Mouse (Mus musculus) hindbrain, postnatal 0 days (tissue): ENCODE data around the gene Atp5f1. TPM values are rescaled to one million over a fixed set of nuclear protein-coding genes. Genes with fewer than 3 reads are reported as not detected.
"Not testable (repeated sequence)": the region's sequence is repeated elsewhere in the genome, so short reads cannot be mapped to it uniquely, and the experiment has no call there.

Source experiments
- ATAC-seq: fragments of 200-750 bp; cut with Nextera tagmentation; 2 replicates; pipeline ENCODE4 v1.8.0; 2017; ENCODE audit warnings: mild to moderate bottlenecking, moderate TSS enrichment, moderate library complexity
- DNase-seq: peaks from one replicate; pipeline ENCODE4 v3.0.0-alpha.2; 2015; ENCODE audit warnings: low spot score
- H3K27ac ChIP-seq: fragments of 300-500 bp; sonication (generic); 2 replicates; pipeline ENCODE4 v1.5.1; 2014; ENCODE audit warnings: mild to moderate bottlenecking
- H3K27me3 ChIP-seq: fragments of 300-500 bp; sonication (generic); 2 replicates; pipeline ENCODE4 v1.6.1; 2014; ENCODE audit warnings: low read length, mixed read lengths; ENCODE audit not compliant: insufficient read depth
- H3K36me3 ChIP-seq: fragments of 300-500 bp; sonication (generic); 2 replicates; pipeline ENCODE4 v1.6.1; 2014; ENCODE audit warnings: low read length, mixed read lengths; ENCODE audit not compliant: insufficient read depth
- H3K4me1 ChIP-seq: fragments of 300-500 bp; sonication (generic); 2 replicates; pipeline ENCODE4 v1.6.1; 2014; ENCODE audit warnings: antibody characterized with exemption, low read length, mixed read lengths; ENCODE audit not compliant: insufficient read depth
- H3K4me2 ChIP-seq: fragments of 300-500 bp; sonication (generic); 2 replicates; pipeline ENCODE4 v1.6.1; 2014; ENCODE audit warnings: low read depth, mild to moderate bottlenecking, low read length, moderate library complexity, mixed read lengths
- H3K4me3 ChIP-seq: fragments of 300-500 bp; sonication (generic); 2 replicates; pipeline ENCODE4 v1.5.1; 2014; ENCODE audit warnings: low read length
- H3K9ac ChIP-seq: fragments of 300-500 bp; sonication (generic); replicated peaks from 2 replicates; pipeline ENCODE4 v1.6.1; 2014; ENCODE audit warnings: mild to moderate bottlenecking, low read length, moderate library complexity, mixed read lengths
- H3K9me3 ChIP-seq: fragments of 300-500 bp; sonication (generic); 2 replicates; pipeline ENCODE4 v1.6.1; 2016; ENCODE audit warnings: low read length, mixed read lengths
- CTCF ChIP-seq: IDR thresholded peaks from 2 replicates; pipeline ENCODE4 v1.5.1; 2016; ENCODE audit warnings: antibody characterized with exemption, control low read depth, low read depth
- WGBS: fragments of 180-500 bp; shearing (Covaris S2); extraction: QIAGEN DNeasy Blood & Tissue Kit; methylation state at CpG from one replicate; pipeline ENCODE4 v1.1.7; 2014; 5-methylcytosine and 5-hydroxymethylcytosine counted together
- polyA plus RNA-seq: library from polyadenylated mRNA; unstranded; fragments of >200 nt; fragmentation: Nextera tagmentation; extraction: Ambion mirVana; gene quantifications from 2 replicates; pipeline ENCODE4 v1.2.1, GENCODE M21; 2015
- total RNA-seq: library from RNA; depleted of rRNA; stranded (reverse); fragments of >200 nt; gene quantifications from 2 replicates; pipeline ENCODE4 v1.2.3, GENCODE M21; 2014

Atp5f1 gene
- total and polyA plus RNA-seq, 2 experiments from 2014 or later: 233 to 607 TPM

- H3K4me2 ChIP-seq: no peak overlapping the region
- no peak for DNase-seq
- no peak for ATAC-seq
- WGBS: 68% methylated on average over 3 of the region's 3 CpGs
- H3K9ac ChIP-seq: no peak overlapping the region
- no peaks in the 10 kb centered on the region for H3K36me3 ChIP-seq
- no peaks in the 10 kb centered on the region for H3K27me3 ChIP-seq
- TF ChIP-seq CTCF: no peak
- no peak overlapping the region for H3K27ac ChIP-seq
- no peaks in the 10 kb centered on the region for H3K9me3 ChIP-seq
- no peak overlapping the region for H3K4me3 ChIP-seq
- no peaks in the 10 kb centered on the region for H3K4me1 ChIP-seq
Measured at GRCm38 (mm10) chr3:105918355-105918745, 41.5 kb downstream of the Atp5f1 start.

- no peak for DNase-seq
- Histone ChIP-seq H3K27me3 (no peaks in the 10 kb centered on the region), H3K27ac (no peak overlapping the region), H3K4me2 (no peak overlapping the region), H3K36me3 (no peaks in the 10 kb centered on the region), H3K9me3 (no peaks in the 10 kb centered on the region), H3K9ac (no peak overlapping the region), H3K4me3 (no peak overlapping the region), H3K4me1 (no peaks in the 10 kb centered on the region)
- no peak for ATAC-seq
- TF ChIP-seq CTCF: no peak
- 64% methylated on average over 10 of the region's 10 CpGs for WGBS
Measured at GRCm38 (mm10) chr3:105917656-105918354, 42.1 kb downstream of the Atp5f1 start.

DNA sequence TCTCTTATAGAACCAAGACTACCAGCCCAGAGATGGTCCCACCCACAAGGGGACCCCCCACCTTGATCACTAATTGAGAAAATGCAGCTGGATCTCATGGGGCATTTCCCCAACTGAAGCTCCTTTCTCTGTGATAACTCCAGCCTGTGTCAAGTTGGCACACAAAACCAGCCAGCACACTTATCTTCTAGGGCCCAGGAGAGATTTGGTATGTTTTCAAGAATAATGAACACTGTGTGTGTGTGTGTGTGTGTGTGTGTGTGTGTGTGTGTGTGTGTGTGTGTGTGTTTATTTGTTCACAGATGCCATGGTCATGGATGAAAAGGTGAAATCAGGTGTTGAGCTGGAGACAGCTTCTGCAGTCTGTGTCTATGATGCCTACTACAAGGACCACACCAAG, 43.4 kb downstream of the Atp5f1 start:
- H3K4me3 ChIP-seq, ATAC-seq, H3K9ac ChIP-seq, H3K4me1 ChIP-seq, H3K9me3 ChIP-seq, H3K27me3 ChIP-seq, H3K27ac ChIP-seq, DNase-seq, H3K4me2 ChIP-seq, H3K36me3 ChIP-seq: not testable (repeated sequence)

- Histone ChIP-seq H3K36me3 (no peaks in the 10 kb centered on the region), H3K4me2 (no peak overlapping the region), H3K27me3 (no peaks in the 10 kb centered on the region), H3K4me3 (no peak overlapping the region), H3K27ac (no peak overlapping the region), H3K4me1 (no peaks in the 10 kb centered on the region), H3K9ac (no peak overlapping the region), H3K9me3 (no peaks in the 10 kb centered on the region)
- ATAC-seq (no peak), DNase-seq (no peak)
- TF ChIP-seq CTCF: no peak
- WGBS: 48% methylated on average over 1 of the region's 1 CpGs
Measured at GRCm38 (mm10) chr3:105915281-105915680, 44.6 kb downstream of the Atp5f1 start.

DNA sequence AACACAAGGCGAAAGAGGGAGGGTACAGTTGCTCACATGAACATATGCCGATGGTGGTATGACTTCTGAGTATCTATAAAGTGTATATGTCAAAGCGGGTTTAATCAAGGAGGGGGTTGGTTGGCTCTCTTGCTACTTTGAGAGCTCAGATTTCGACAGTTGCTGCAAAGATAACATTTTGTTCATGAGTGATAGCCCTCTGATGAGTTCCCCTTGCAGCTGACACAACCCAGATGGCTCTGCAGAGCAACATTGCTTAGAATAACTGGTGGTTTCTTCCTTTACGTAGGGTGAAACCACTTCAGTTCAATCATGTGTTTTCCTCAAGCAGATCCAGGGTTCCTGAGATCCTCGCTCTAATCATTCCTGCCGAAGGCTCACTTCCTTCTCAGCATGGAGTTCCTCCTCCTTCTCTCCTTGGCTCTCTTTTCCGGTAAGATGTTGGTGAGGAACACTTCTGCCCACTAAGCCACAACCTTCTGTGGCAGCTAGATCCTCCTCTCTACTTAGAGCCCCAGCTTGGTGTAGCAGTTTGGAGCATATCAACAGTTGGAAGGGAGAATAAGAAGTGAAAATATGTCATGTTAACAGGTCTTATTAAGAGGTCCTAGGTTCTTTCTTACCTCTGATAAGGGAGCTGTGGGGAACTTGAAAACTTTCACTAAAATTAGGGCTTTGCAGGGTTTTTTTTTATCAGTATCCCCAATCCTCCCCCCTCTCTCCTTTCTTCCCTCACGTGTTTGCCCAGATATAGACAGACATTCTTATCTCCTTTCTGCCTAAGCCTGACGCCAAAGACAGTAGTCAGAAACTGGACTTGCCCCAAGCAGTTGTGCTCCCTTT, 45.8 kb downstream of the Atp5f1 start:
- Histone ChIP-seq H3K36me3 (no peaks in the 10 kb centered on the region), H3K4me1 (no peaks in the 10 kb centered on the region), H3K4me3 (no peak overlapping the region), H3K27ac (no peak overlapping the region), H3K9me3 (no peaks in the 10 kb centered on the region), H3K4me2 (no peak overlapping the region), H3K9ac (no peak overlapping the region), H3K27me3 (no peaks in the 10 kb centered on the region)
- 80% methylated on average over 10 of the region's 10 CpGs for WGBS
- ATAC-seq (no peak), DNase-seq (no peak)
- no peak for TF ChIP-seq CTCF

DNA sequence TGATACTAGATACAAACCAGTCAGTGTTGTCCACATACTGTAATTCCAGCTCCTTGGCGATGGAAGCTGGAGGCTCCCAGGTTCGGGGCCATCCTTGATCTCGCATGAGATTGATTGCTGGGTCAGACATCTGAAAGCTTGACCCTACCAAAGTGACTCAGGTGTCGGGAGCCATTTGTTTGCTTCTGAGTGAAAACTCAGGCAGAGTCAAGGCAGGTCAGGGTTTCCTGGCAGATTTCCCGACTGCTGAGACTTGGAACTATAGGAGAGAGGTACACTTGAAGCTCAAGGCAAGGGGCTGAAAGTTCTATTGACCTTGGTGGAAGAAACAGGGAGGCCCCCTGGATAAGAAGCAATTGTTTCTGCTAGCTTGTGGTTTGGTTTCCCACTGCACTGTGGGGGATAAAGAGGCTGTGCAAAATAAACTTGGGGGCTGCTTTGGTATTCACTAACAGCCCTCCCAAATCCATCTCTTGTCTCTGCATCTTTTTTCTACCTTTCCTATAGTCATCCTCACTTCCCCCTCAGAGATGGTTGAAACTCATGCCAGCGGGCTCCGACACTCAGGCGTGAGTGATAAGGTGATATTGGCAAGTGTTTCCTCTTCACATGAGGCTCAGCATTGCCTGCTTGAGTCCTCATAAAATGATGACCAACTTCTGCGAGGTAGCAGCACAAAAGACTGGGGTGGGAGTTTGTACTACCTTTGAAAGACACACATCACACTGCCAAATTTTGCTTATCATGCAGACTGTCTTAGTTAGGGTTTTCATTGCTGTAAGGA, 47.6 kb downstream of the Atp5f1 start:
- no peak for ATAC-seq
- no peaks in the 10 kb centered on the region for H3K27me3 ChIP-seq

More for the DNA sequence above, 47.6 kb downstream of the Atp5f1 start:
- TF ChIP-seq CTCF: no peak
- Histone ChIP-seq H3K9me3 (no peaks in the 10 kb centered on the region), H3K4me3 (no peak overlapping the region), H3K4me2 (no peak overlapping the region), H3K27ac (no peak overlapping the region), H3K36me3 (no peaks in the 10 kb centered on the region), H3K4me1 (no peaks in the 10 kb centered on the region), H3K9ac (no peak overlapping the region)
- WGBS: 80% methylated on average over 9 of the region's 9 CpGs
- no peak for DNase-seq
